Mouse (Mus musculus) lung, embryonic 16.5 days (tissue): ENCODE measurements around the gene Ndufs2. TPM values are rescaled to one million over a fixed set of nuclear protein-coding genes. Genes with fewer than 3 reads are reported as not detected.
"Not testable (repeated sequence)": the region's sequence is repeated elsewhere in the genome, so short reads cannot be mapped to it uniquely, and the experiment has no call there.

Source experiments
- ATAC-seq: fragments of 200-750 bp; cut with Nextera tagmentation; 2 replicates; pipeline ENCODE4 v1.8.0; 2017; ENCODE audit warnings: low read depth, mild to moderate bottlenecking, moderate library complexity
- H3K27ac ChIP-seq: fragments of 300-500 bp; sonication (generic); 2 replicates; pipeline ENCODE4 v1.5.1; 2014; ENCODE audit warnings: mild to moderate bottlenecking, control low read depth, low read length
- H3K27me3 ChIP-seq: fragments of 300-500 bp; sonication (generic); 2 replicates; pipeline ENCODE4 v1.6.1; 2014; ENCODE audit warnings: low read depth, low read length, mixed read lengths; ENCODE audit not compliant: control insufficient read depth, insufficient read depth
- H3K36me3 ChIP-seq: fragments of 300-500 bp; sonication (generic); 2 replicates; pipeline ENCODE4 v1.6.1; 2014; ENCODE audit warnings: low read length; ENCODE audit not compliant: control insufficient read depth, insufficient read depth
- H3K4me1 ChIP-seq: fragments of 300-500 bp; sonication (generic); replicated peaks from 2 replicates; pipeline ENCODE4 v1.6.1; 2014; ENCODE audit warnings: low read length, mixed read lengths; ENCODE audit not compliant: control insufficient read depth, insufficient read depth
- H3K4me2 ChIP-seq: fragments of 300-500 bp; sonication (generic); 2 replicates; pipeline ENCODE4 v1.6.1; 2014; ENCODE audit warnings: low read depth, low read length, control low read depth
- H3K4me3 ChIP-seq: fragments of 300-500 bp; sonication (generic); 2 replicates; pipeline ENCODE4 v1.5.1; 2014; ENCODE audit warnings: mild to moderate bottlenecking, low read length, control low read depth
- H3K9ac ChIP-seq: fragments of 300-500 bp; sonication (generic); 2 replicates; pipeline ENCODE4 v1.6.1; 2014; ENCODE audit warnings: low read length, control low read depth
- H3K9me3 ChIP-seq: fragments of 300-500 bp; sonication (generic); 2 replicates; pipeline ENCODE4 v1.6.1; 2016; ENCODE audit warnings: low read length; ENCODE audit not compliant: control insufficient read depth
- WGBS: fragments of 180-500 bp; shearing (Covaris S2); extraction: QIAGEN DNeasy Blood & Tissue Kit; methylation state at CpG from one replicate; pipeline ENCODE4 v1.1.7; 2014; 5-methylcytosine and 5-hydroxymethylcytosine counted together
- polyA plus RNA-seq: library from polyadenylated mRNA; unstranded; fragments of >200 nt; fragmentation: Nextera tagmentation; extraction: Ambion mirVana; gene quantifications from 2 replicates; pipeline ENCODE4 v1.2.1, GENCODE M21; 2015

Gene Ndufs2
- polyA plus RNA-seq, 1 experiment from 2014 or later: 230 TPM

DNA sequence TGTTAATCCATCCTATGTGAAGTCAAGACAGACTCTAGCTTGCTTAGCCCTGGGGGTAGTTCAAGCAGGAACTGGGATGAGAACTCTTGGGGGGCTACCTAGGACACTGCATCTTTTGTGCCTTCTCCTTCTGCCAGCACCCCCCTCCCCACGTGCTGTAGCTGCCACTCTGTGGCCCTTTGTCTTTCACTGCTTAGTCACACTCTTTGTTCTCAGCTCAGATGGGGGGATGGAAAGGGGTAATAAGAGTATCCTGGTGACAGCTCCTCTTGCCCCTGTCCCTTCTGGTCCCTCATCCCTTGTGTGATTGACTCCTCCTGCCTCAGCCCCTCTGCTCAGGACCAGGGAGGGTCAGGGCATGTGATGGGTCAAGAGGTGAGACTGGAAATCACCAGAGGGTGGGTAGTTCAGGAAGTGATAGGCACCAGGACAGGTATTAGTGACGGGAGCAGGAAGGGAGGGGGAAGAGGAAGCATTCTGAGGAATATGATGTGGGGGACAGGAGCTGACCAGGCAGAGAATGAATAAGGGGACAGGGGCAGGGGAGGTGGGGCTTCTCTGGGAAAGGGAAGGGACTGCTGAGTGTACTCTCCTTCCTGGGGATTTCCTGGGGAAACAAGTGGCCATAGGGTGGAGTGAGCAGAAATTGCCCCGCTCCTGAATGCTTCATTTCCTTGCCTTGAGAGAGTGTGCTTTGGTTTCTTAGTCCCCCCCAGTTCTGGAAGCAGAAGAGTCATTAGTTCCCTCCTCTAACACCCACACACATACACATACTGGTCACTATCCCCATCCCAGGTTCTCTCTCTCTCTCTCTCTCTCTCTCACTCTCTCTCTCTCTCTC, 2.6 kb downstream of the Ndufs2 start:
- H3K9ac ChIP-seq: no peak overlapping the region
- H3K36me3 ChIP-seq: peaks cover 11% of the 10 kb centered on the region; the same call in 1 of the 2 replicates
- H3K4me1 ChIP-seq: peaks cover 48% of the 10 kb centered on the region
- ATAC-seq: no peak
- 0 out of 2 replicates have a peak overlapping the region, but pooled peaks have one; percentile 8 for H3K4me2 ChIP-seq
- no peaks in the 10 kb centered on the region for H3K27me3 ChIP-seq
- 60% methylated on average over 3 of the region's 3 CpGs for WGBS
- peak overlapping the region; percentile 96 for H3K27ac ChIP-seq
- no peak overlapping the region for H3K4me3 ChIP-seq
- no peaks in the 10 kb centered on the region for H3K9me3 ChIP-seq

DNA sequence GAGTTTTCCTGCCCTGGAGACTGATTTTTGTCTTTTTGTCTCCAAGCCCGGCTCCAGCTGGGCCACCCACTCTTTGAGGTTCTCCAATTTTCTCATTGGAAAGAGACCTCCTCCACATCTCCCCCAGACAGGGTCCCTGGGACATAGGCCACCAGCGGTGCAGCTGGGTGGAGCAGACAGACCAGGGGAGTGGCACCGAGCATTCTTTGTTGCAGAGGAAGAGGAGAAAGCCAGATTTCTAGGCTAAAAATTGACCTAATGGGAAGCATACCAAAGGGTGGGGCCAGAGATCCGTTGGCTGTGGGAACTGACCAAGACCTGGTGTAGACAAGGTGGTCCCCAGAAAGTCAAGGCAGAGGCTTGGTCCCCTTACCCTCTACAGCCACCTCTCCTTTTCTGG, 3.3 kb downstream of the Ndufs2 start:
- peak overlapping the region; percentile 64 for H3K4me2 ChIP-seq
- no peaks in the 10 kb centered on the region for H3K9me3 ChIP-seq
- peak overlapping the region; percentile 93 for H3K4me3 ChIP-seq
- H3K36me3 ChIP-seq: peaks cover 18% of the 10 kb centered on the region
- H3K9ac ChIP-seq: peak overlapping the region; percentile 64; the same call in 1 of the 2 replicates
- ATAC-seq: no peak
- peak overlapping the region; percentile 96 for H3K27ac ChIP-seq
- H3K4me1 ChIP-seq: peaks cover 48% of the 10 kb centered on the region
- WGBS: 28% methylated on average over 4 of the region's 4 CpGs
- H3K27me3 ChIP-seq: no peaks in the 10 kb centered on the region

DNA sequence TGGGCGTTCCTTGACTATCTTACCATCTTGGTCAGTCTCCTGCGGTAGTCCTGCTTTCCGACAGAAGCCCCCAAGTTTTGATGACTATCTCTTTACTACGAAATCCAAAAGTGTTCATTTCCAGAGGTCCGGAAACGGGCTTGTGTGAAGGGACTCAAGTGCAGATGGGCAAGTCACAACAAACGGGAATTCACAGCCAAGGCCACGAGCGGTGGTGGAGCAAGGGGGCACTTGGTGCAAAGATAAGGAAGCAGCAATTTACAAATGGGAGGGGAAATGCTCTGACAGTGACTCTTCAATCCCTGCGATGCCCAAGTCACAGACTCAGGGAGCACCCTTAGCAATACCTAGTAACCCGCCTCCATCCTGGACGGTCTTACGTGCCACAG, 3.7 kb downstream of the Ndufs2 start:
- Histone ChIP-seq H3K27ac (peak overlapping the region; percentile 96), H3K9ac (peak overlapping the region; percentile 64), H3K9me3 (no peaks in the 10 kb centered on the region), H3K36me3 (peaks cover 21% of the 10 kb centered on the region), H3K4me2 (peak overlapping the region; percentile 64), H3K4me1 (peaks cover 48% of the 10 kb centered on the region), H3K27me3 (no peaks in the 10 kb centered on the region), H3K4me3 (peak overlapping the region; percentile 93)
- ATAC-seq: peak; percentile 3
- 7% methylated on average over 13 of the region's 13 CpGs for WGBS

DNA sequence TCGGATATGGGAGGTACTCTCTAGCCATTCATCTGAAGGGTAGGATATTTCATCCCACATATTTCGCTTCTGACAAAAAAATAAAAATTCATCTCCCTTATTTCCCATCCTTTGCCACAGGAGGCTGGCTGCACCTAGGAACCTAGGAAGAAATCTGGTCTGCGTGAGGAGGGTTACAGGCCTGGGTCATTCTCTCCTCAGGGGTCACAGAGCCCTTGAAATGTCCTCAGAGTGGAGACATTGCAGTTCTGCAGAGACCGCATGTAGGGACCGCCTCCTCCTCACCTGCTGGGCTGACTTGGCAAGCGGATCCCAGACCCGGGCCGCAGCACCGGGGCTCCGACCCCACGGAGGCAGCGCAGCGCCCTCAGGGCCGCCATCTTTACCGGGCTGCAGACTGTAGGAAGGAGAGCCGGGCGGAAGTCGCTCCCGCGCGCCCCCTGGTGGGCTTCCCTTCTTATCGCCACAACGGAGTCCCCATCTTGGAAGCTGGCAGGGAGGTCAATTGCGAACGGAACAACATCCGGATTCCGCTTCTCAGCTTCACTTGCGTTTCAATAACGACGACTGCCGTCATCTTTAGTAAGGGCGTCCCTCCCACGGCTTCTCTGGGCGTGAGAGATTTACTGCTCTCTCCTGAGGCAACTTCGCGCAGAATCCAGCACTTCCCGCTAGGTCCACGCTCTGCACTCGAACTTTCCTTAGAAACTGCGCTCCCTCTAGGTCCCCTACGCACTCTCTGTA, 4.3 kb downstream of the Ndufs2 start:
- H3K27me3 ChIP-seq: no peaks in the 10 kb centered on the region
- ATAC-seq: peak; percentile 92
- H3K4me3 ChIP-seq: peak overlapping the region; percentile 93
- peak overlapping the region; percentile 81 for H3K4me2 ChIP-seq
- peak overlapping the region; percentile 96 for H3K27ac ChIP-seq
- H3K9me3 ChIP-seq: no peaks in the 10 kb centered on the region
- H3K36me3 ChIP-seq: peaks cover 25% of the 10 kb centered on the region
- peak overlapping the region; percentile 94 for H3K9ac ChIP-seq
- peaks cover 45% of the 10 kb centered on the region for H3K4me1 ChIP-seq
- WGBS: 0% methylated on average over 41 of the region's 41 CpGs

DNA sequence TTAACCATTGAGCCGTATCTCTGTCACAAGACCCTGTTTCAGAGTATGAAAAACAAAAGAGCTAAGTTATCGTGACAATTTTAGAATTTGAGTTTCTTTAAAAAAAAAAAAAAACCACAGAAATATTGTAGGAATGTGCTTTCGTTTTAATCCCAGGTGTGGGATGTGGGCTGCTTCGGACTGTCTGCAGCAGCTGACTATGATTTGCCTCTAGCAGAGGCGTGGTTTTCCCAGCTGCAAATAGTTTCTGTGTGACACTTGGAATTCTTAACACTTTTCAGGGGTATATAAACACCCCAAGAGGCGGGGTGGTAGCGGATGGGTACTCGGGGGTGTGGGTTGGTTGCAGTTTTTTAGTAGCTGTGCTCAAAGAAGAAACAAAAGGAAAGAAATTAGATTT, 5.8 kb downstream of the Ndufs2 start:
- Histone ChIP-seq H3K27me3 (no peaks in the 10 kb centered on the region), H3K36me3 (peaks cover 31% of the 10 kb centered on the region), H3K9me3 (no peaks in the 10 kb centered on the region), H3K4me3 (no peak overlapping the region), H3K9ac (no peak overlapping the region), H3K27ac (no peak overlapping the region), H3K4me1 (peaks cover 32% of the 10 kb centered on the region), H3K4me2 (no peak overlapping the region)
- no peak for ATAC-seq
- WGBS: 77% methylated on average over 8 of the region's 8 CpGs

DNA sequence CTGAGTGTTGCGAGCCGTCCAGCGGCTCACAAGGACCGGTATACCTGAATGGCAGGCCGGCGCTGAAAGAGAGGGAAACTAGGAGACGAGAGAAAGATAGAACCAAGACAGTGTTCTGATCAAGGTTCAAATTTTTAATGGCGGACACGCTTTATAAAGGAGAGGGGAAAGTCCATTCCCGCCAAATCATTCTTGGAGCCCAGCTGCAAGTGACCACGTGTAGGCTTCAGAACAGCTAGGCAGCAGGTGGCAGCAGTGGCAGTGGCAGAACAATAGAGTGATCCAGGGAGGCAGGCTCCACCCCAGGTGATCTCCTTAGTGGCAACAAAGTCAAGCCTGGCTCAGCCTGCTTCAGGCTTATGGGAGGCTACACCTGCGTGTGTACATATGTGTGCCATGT, 9.2 kb downstream of the Ndufs2 start:
- ATAC-seq, H3K9me3 ChIP-seq, H3K27me3 ChIP-seq, H3K27ac ChIP-seq, H3K4me2 ChIP-seq, H3K4me3 ChIP-seq, H3K9ac ChIP-seq, H3K4me1 ChIP-seq: not testable (repeated sequence)
- 84% methylated on average over 12 of the region's 12 CpGs for WGBS
- peaks cover 57% of the 10 kb centered on the region for H3K36me3 ChIP-seq

DNA sequence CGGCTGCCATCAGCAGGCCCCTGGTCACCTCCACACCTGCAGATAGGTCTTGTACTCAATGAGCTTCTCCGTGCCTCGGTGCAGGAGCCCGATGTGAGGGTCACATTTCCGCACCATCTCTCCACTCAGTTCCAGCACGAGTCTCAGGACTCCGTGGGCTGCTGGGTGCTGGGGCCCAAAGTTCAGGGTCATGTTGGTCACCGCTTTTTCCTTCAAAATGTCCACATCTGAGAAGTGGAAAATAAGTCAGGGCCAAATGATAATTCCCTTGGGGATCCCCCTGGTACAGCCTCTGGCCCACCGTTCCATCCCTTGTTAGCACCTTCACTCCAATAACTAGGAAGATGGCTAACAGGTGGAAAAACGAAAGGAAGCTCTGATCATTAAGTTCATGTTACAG, 10.3 kb downstream of the Ndufs2 start:
- Histone ChIP-seq H3K27me3 (no peaks in the 10 kb centered on the region), H3K27ac (no peak overlapping the region), H3K4me2 (no peak overlapping the region), H3K36me3 (peaks cover 65% of the 10 kb centered on the region), H3K4me1 (peaks cover 5% of the 10 kb centered on the region), H3K9ac (no peak overlapping the region), H3K4me3 (no peak overlapping the region), H3K9me3 (no peaks in the 10 kb centered on the region)
- ATAC-seq: no peak
- 88% methylated on average over 10 of the region's 10 CpGs for WGBS

DNA sequence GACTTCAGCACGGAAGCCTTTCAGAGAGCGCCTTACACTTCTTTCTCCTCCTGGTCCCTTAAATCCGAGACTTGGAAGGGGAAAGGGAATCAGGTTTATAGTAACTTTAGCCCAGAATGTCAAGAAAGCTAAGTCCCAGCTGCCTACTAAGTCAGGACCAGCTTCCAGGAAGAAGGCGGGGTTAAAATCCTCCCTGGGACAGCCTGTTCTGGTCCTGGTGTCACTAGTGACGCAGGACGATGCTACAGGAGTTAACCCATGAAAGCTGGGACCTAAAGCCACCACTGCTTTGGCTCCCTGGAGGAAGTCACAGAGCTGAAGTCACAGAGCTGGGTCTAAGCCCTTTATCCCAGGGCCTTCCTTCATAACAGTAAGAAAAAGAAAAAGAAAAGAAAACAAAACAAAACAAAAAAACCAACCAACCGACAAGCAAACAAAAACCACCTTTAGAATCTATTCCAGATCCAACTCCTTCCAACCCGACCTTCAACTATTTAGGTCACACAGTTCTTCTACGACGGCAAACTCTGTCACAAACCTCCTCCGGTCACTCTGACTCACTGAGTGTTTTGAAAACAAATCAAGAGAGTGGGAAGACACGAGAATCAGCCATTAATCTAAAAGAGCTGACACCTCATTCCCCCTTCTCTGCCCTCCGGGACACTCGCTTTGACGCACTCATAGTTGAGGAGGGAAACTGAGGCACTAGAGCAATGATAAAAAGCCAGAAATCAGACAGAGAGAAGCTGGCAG, 11.0 kb downstream of the Ndufs2 start:
- Histone ChIP-seq H3K4me1 (no peaks in the 10 kb centered on the region), H3K36me3 (peaks cover 72% of the 10 kb centered on the region), H3K27ac (no peak overlapping the region), H3K27me3 (no peaks in the 10 kb centered on the region), H3K4me3 (no peak overlapping the region), H3K9ac (no peak overlapping the region), H3K9me3 (no peaks in the 10 kb centered on the region), H3K4me2 (no peak overlapping the region)
- 65% methylated on average over 15 of the region's 15 CpGs for WGBS
- ATAC-seq: no peak

DNA sequence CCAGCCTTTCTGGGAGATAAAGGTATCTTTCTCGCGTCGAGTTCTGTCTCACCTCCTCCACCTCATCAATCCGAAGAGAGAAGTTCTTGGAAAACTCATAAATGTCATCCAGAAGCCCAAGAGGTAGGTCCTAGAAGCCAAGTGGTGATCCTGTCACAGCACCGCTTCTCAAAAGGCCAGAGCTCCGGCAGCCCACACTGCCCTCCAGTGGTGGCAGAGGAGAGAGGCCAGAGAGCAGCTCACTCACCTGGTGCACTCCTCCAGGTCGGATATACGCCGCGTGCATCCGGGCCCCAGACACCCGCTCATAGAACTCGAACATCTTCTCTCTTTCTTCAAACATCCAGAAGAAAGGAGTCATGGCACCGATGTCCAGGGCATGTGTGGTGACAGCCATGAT, 12.7 kb downstream of the Ndufs2 start:
- ATAC-seq: no peak
- Histone ChIP-seq H3K36me3 (peaks cover 69% of the 10 kb centered on the region), H3K27ac (no peak overlapping the region), H3K4me2 (no peak overlapping the region), H3K4me3 (no peak overlapping the region), H3K4me1 (no peaks in the 10 kb centered on the region), H3K9me3 (no peaks in the 10 kb centered on the region), H3K27me3 (no peaks in the 10 kb centered on the region), H3K9ac (no peak overlapping the region)
- WGBS: 62% methylated on average over 14 of the region's 14 CpGs
